Comparison of ENCODE assay signal across 17 mouse cellular contexts in the genomic region with DNA sequence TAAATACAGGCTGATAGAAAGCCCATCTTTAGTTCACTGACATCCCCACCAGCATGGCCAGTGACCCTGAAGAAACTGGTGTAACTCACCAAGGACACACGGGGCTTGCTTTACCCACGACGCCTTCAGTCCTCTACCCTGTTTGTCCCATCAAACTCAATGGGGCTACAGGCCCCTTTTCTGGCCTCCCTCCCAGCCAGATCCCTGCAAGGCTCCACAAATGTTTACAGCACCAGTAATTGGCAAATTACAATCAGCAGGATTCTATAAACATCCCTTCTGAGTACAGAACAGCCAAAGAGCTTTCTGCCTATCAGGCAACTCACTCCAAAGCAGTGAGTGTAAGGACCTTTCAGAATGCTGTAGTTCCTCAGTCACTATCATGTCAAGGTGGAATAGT.
A peak's percentile ranks its signal among the peaks of the same experiment; 100 is the strongest.
DNase-seq lines count a peak whose midpoint lies in the region; ATAC-seq and TF ChIP-seq lines count a peak whose summit lies in the region.
"Had no signal": no experiment of that assay in that cellular context is flagged by ENCODE, and none has a peak within 500 bp of the region (broad histone marks: within the 10 kb centered on the region; RNA-seq: fewer than 3 reads in every experiment).

No protein-coding gene starts in this region.

- H3K27ac ChIP-seq in intestine, embryonic 14.5 days (ENCODE audit: low read depth), result peak overlapping the region; percentile 11; the same call in 1 of the 2 replicates
- H3K27ac ChIP-seq in intestine, embryonic 15.5 days, result no peak overlapping the region
- peak overlapping the region; percentile 50; the same call in 1 of the 2 replicates for H3K27ac ChIP-seq in lung, embryonic 16.5 days (ENCODE audit: low read length)
- H3K27ac ChIP-seq: embryonic facial prominence, embryonic 12.5 days; kidney, embryonic 15.5 days; limb, embryonic 13.5 days; neural tube, embryonic 15.5 days; stomach, embryonic 15.5 days had no signal

- WGBS in intestine, embryonic 14.5 days, result 39% methylated on average over 3 of the region's 3 CpGs
- 36% methylated on average over 3 of the region's 3 CpGs for whole genome bisulfite sequencing in intestine, embryonic 15.5 days
- WGBS in lung, embryonic 16.5 days, result 29% methylated on average over 3 of the region's 3 CpGs
- WGBS in lung, adult 2 months, result 36% methylated on average over 3 of the region's 3 CpGs

- H3K36me3 ChIP-seq in intestine, embryonic 14.5 days (ENCODE audit: control insufficient read depth, insufficient read depth, low read length), result no peaks in the 10 kb centered on the region
- H3K36me3 ChIP-seq in intestine, embryonic 15.5 days, result no peaks in the 10 kb centered on the region
- no peaks in the 10 kb centered on the region for H3K36me3 ChIP-seq in lung, embryonic 16.5 days (ENCODE audit: control insufficient read depth, insufficient read depth, low read length)
- H3K36me3 ChIP-seq: stomach, embryonic 15.5 days had no signal

- DNase-seq in intestine, embryonic 14.5 days (ENCODE audit: low spot score), result no peak
- no peak for DNase-seq in lung, adult 2 months
- peak; percentile 73 for DNase-seq in lung, postnatal 10 days
- no peak for DNase-seq in kidney, adult 18-20 months
- no peak for DNase-seq in adrenal gland, postnatal 36 days
- DNase-seq: cerebellum, adult 8-10 months; gastrocnemius, postnatal 36 days; kidney, postnatal 4 days; right cerebral cortex, postnatal 14 days had no signal

- H3K4me2 ChIP-seq in intestine, embryonic 14.5 days (ENCODE audit: low read length), result no peak overlapping the region
- no peak overlapping the region for H3K4me2 ChIP-seq in intestine, embryonic 15.5 days (replicated peaks)
- no peak overlapping the region for H3K4me2 ChIP-seq in lung, embryonic 16.5 days (ENCODE audit: low read depth, low read length)
- H3K4me2 ChIP-seq: embryonic facial prominence, embryonic 12.5 days; kidney, embryonic 15.5 days; limb, embryonic 13.5 days; neural tube, embryonic 15.5 days; stomach, embryonic 15.5 days had no signal

- peaks cover 7% of the 10 kb centered on the region for H3K9me3 ChIP-seq in intestine, embryonic 14.5 days (ENCODE audit: control insufficient read depth, low read length)
- no peaks in the 10 kb centered on the region for H3K9me3 ChIP-seq in intestine, embryonic 15.5 days
- no peaks in the 10 kb centered on the region; the same call in 1 of the 2 replicates for H3K9me3 ChIP-seq in lung, embryonic 16.5 days (ENCODE audit: control insufficient read depth, low read length)
- H3K9me3 ChIP-seq: neural tube, embryonic 15.5 days; stomach, embryonic 15.5 days had no signal

- TF ChIP-seq CTCF in lung, adult 2 months (IDR thresholded peaks at IDR 0.05; ENCODE audit: insufficient read depth, low read length), result no peak

- H3K9ac ChIP-seq in intestine, embryonic 14.5 days (ENCODE audit: low read length), result no peak overlapping the region
- H3K9ac ChIP-seq in intestine, embryonic 15.5 days, result no peak overlapping the region
- H3K9ac ChIP-seq in lung, embryonic 16.5 days (ENCODE audit: low read length), result no peak overlapping the region
- H3K9ac ChIP-seq: embryonic facial prominence, embryonic 12.5 days; kidney, embryonic 15.5 days; limb, embryonic 13.5 days; neural tube, embryonic 15.5 days; stomach, embryonic 15.5 days had no signal

- H3K4me3 ChIP-seq in intestine, embryonic 14.5 days (ENCODE audit: low read depth, low read length), result no peak overlapping the region
- H3K4me3 ChIP-seq in intestine, embryonic 15.5 days (replicated peaks), result no peak overlapping the region
- no peak overlapping the region for H3K4me3 ChIP-seq in lung, embryonic 16.5 days (ENCODE audit: low read length)
- H3K4me3 ChIP-seq in lung, adult 2 months (replicated peaks; ENCODE audit: extremely low read depth, low read depth, low read length), result no peak overlapping the region
- H3K4me3 ChIP-seq: embryonic facial prominence, embryonic 12.5 days; kidney, embryonic 15.5 days; limb, embryonic 13.5 days; neural tube, embryonic 15.5 days; stomach, embryonic 15.5 days had no signal

- no peak for TF ChIP-seq POLR2A in lung, adult 2 months (IDR thresholded peaks at IDR 0.05; ENCODE audit: borderline replicate concordance, extremely low read depth, low read depth, low read length)

- no peak for ATAC-seq in intestine, embryonic 14.5 days (replicated peaks; ENCODE audit: low FRiP score, low TSS enrichment, low read depth)
- no peak for ATAC-seq in intestine, embryonic 15.5 days
- peak; percentile 81 for ATAC-seq in lung, embryonic 16.5 days (ENCODE audit: low read depth)
- ATAC-seq: midbrain, embryonic 16.5 days had no signal

- H3K4me1 ChIP-seq in intestine, embryonic 14.5 days (replicated peaks; ENCODE audit: control insufficient read depth, insufficient read depth, low read length), result peaks cover 9% of the 10 kb centered on the region
- peaks cover 13% of the 10 kb centered on the region for H3K4me1 ChIP-seq in intestine, embryonic 15.5 days (replicated peaks)
- peaks cover 17% of the 10 kb centered on the region for H3K4me1 ChIP-seq in lung, embryonic 16.5 days (replicated peaks; ENCODE audit: control insufficient read depth, insufficient read depth, low read length)
- H3K4me1 ChIP-seq in lung, adult 2 months (ENCODE audit: control insufficient read depth, insufficient read depth, low read length), result peaks cover 9% of the 10 kb centered on the region

- H3K27me3 ChIP-seq in intestine, embryonic 14.5 days (replicated peaks; ENCODE audit: control insufficient read depth, insufficient read depth, low read length), result no peaks in the 10 kb centered on the region
- H3K27me3 ChIP-seq in intestine, embryonic 15.5 days (replicated peaks), result no peaks in the 10 kb centered on the region
- H3K27me3 ChIP-seq in lung, embryonic 16.5 days (ENCODE audit: control insufficient read depth, insufficient read depth, low read depth, low read length), result no peaks in the 10 kb centered on the region
- H3K27me3 ChIP-seq: embryonic facial prominence, embryonic 12.5 days; kidney, embryonic 15.5 days; limb, embryonic 13.5 days; neural tube, embryonic 15.5 days; stomach, embryonic 15.5 days had no signal
